Mouse (Mus musculus): ENCODE measurements around the gene Smurf2.
A peak's percentile ranks its signal among the peaks of the same experiment; 100 is the strongest.

The Smurf2 gene

DNA sequence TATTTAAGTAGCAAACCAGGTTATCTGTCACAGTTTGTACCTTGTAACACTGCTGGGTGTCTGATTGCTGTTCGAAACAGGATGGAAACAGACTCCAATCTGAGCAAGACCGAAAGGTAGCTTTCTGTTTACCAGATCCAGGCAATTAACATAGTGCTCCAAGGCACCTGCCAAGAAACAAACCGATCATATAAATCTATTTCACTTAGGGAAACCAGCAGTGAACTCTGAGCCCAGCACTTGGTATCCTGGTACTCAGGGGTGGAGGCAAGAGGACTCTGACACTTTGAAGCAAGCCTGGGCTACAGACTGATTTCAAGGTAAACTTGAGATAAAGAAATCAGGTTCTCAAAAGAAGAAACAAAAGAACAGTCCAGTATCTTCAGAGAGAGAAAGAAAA, 143.1 kb downstream of the Smurf2 start:
- DNase-seq (ENCODE audit: low spot score) = peak; percentile 12

- DNase-seq (ENCODE audit: low spot score) = no peak
Measured at GRCm38 (mm10) chr11:106776960-106777359, 143.6 kb downstream of the Smurf2 start.

DNA sequence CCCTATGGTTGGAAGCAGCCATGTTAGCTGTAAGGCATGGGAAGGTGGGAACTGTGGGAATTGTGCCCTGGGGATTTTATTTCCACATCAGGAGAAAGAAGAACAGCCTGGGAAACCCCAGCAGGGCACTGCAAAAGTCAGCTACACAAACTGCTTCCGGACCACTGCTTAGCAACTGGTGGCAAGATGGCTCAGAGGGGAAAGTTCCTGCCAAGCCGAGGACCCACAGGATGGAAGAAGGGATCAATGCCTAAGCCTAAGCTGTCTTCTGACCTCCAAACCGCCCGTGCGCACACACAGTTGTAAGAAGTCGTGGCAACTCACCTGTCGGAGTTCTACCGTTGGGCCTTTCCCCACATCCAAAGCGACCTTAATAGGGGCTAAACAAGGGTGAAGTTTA, 147.5 kb downstream of the Smurf2 start:
- DNase-seq (ENCODE audit: low spot score) = no peak

DNA sequence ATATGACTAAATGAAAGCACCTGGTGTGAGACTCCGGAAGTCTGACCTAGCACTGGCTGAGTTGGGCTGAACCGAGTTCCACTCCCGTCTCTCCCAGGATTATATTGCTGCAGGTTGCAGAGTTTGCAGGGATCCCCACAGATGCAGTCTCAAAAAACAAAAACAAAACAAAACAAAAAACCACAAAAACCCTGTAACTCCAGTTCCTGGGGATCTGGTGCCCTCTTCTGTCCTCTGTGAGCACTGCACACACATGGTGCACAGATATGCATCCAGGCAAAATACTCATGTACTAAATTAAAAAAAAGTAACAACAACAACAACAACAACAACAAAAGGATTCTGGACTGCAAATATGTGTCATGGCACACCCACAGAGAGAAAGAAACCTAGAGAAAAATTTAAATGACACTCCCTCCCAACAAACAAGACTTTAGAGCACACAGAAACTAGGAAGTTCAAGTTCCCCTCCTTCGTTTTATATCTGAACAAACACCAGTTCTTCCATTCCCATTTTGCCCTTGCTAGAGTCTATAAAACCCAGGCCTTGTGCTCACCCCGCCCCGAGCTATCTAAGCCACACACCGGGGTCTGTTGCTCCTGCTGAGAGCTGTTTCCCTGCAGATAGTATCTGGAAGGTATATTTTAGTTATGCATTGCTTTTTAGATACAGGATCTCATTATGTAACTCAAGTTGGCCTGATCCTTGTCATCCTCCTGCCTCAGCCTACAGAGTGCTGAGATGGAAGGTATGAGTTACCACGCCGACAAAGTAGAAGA, 150.1 kb downstream of the Smurf2 start:
- no peak for DNase-seq (ENCODE audit: low spot score)
